ENCODE assay signal across 8 mouse cellular contexts in the genomic region with DNA sequence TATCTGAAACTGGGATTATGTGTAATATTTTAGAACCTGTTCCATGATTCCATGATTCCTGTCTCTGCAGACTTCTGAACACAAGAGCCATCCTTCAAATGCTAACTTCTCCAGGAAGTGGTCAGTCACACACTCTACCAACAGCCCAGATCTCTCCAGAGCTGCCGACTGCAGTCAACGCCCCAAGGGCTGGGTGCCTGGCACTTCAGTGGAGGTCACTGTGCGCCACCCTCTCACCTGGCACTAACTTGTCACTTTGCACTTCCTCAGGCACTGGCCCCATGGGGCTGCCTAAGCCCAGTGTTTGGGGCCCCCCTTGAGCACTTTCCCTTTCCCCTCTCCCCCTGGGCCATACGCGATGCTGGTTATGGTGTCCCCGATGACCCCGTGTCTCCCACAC. TPM values are rescaled to one million over a fixed set of nuclear protein-coding genes. Genes with fewer than 3 reads are reported as not detected.
A peak's percentile ranks its signal among the peaks of the same experiment; 100 is the strongest.
DNase-seq lines count a peak whose midpoint lies in the region; ATAC-seq and TF ChIP-seq lines count a peak whose summit lies in the region.

No protein-coding gene starts in this region.

- no peaks in the 10 kb centered on the region for H3K36me3 ChIP-seq in kidney, embryonic 14.5 days (ENCODE audit: control insufficient read depth, insufficient read depth, low read length)

- TF ChIP-seq CTCF in cerebellum, adult 2 months (IDR thresholded peaks at IDR 0.05; ENCODE audit: borderline replicate concordance, insufficient read depth, low read depth, low read length) = no peak

- peaks cover 68% of the 10 kb centered on the region for H3K4me1 ChIP-seq in cerebellum, adult 2 months (ENCODE audit: control insufficient read depth, insufficient read depth, low read length)
- H3K4me1 ChIP-seq in kidney, embryonic 14.5 days (ENCODE audit: control insufficient read depth, insufficient read depth, low read length) = peaks cover 28% of the 10 kb centered on the region

- H3K9me3 ChIP-seq in kidney, embryonic 14.5 days (ENCODE audit: control insufficient read depth, low read length) = no peaks in the 10 kb centered on the region

- TF ChIP-seq POLR2A in cerebellum, adult 2 months (IDR thresholded peaks at IDR 0.05; ENCODE audit: borderline replicate concordance, insufficient read depth, low read length) = no peak

- H3K27me3 ChIP-seq in cerebellum, adult 2 months (ENCODE audit: control insufficient read depth, insufficient read depth, low read length) = no peaks in the 10 kb centered on the region
- no peaks in the 10 kb centered on the region for H3K27me3 ChIP-seq in kidney, embryonic 14.5 days (ENCODE audit: control insufficient read depth, insufficient read depth, low read length)

- peak; percentile 28; the same call in 1 of the 2 replicates for ATAC-seq in kidney, embryonic 14.5 days (ENCODE audit: low FRiP score, low TSS enrichment)
- peak; percentile 40 for ATAC-seq in granulocyte monocyte progenitor cell, adult 5-6 weeks (replicated peaks; ENCODE audit: poor library complexity, severe bottlenecking)

- DNase-seq in cerebellum, adult 2 months = no peak
- DNase-seq in cerebellum, adult 11 months = no peak
- DNase-seq in kidney, adult 11 months = no peak
- peak; percentile 29 for DNase-seq in spleen, adult 12 weeks (ENCODE audit: low spot score)
- no peak for DNase-seq in layer of hippocampus, adult 9-11 months
- no peak for DNase-seq in cerebellum, adult 9-10 months

- no peak overlapping the region for H3K4me3 ChIP-seq in cerebellum, adult 2 months (replicated peaks; ENCODE audit: insufficient read depth, low read depth, low read length)
- H3K4me3 ChIP-seq in kidney, embryonic 14.5 days (ENCODE audit: low read length) = no peak overlapping the region

- H3K4me2 ChIP-seq in kidney, embryonic 14.5 days (replicated peaks; ENCODE audit: low read depth, low read length) = no peak overlapping the region

- no peak overlapping the region for H3K9ac ChIP-seq in kidney, embryonic 14.5 days (ENCODE audit: low read depth, low read length)

- peak overlapping the region; percentile 24; the same call in 1 of the 2 replicates for H3K27ac ChIP-seq in cerebellum, adult 2 months (ENCODE audit: insufficient read depth, low read length)
- 0 out of 2 replicates have a peak overlapping the region, but pooled peaks have one; percentile 4 for H3K27ac ChIP-seq in kidney, embryonic 14.5 days (ENCODE audit: low read depth, low read length)

- WGBS in cerebellum, adult 2 months = 58% methylated on average over 7 of the region's 7 CpGs
- 44% methylated on average over 7 of the region's 7 CpGs for WGBS in kidney, embryonic 14.5 days

RNA-seq across cellular contexts. Expression of a gene that starts 46.8 kb away (rescaled TPM):
- polyA plus RNA-seq in cerebellum, adult 2 months (2012; rRNA removed) = 21.7 and 24.8 TPM in 2 replicates
- polyA plus RNA-seq in kidney, embryonic 14.5 days (2014; fragmentation: Nextera tagmentation; extraction: Ambion mirVana) = 21.1 and 27.3 TPM in 2 replicates
- 21.7 and 33.0 TPM in 2 replicates for total RNA-seq in granulocyte monocyte progenitor cell, adult 5-6 weeks (2014; fragmentation: Nextera tagmentation)
- total RNA-seq in granulocyte monocyte progenitor cell, adult 5-6 weeks (2017) = 6.2 and 6.8 TPM in 2 replicates
